Mouse (Mus musculus) granulocyte monocyte progenitor cell, adult 5-6 weeks (primary cell): ENCODE measurements at regions not wholly inside any gene's neighbourhood (a gene's known extent, or its start where the extent isn't known, plus 50 kb on each side); places are given as distances from the start of the nearest gene placed in this dataset.

Experiments
- ATAC-seq: replicated peaks from 2 replicates; pipeline ENCODE4 v1.8.0; 2016; ENCODE audit warnings: mild to moderate bottlenecking, moderate TSS enrichment, inconsistent platforms; ENCODE audit not compliant: poor library complexity, severe bottlenecking

DNA sequence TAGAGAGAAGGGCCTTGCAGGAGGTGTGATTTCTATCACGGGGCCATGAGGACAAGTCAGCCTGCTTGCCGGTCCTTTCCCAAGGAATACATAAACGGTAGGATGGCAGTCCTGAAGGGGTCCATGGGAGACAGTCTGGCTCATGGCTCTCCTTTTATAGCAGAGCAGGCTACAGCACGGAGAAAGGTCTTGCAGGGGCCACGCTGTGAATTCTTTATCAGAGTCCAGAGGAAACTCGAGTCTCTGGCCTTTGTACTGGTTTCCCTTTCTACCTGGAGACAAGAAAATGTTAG, 1984.0 kb downstream of the 4930444P10Rik start:
- ATAC-seq: no peak

DNA sequence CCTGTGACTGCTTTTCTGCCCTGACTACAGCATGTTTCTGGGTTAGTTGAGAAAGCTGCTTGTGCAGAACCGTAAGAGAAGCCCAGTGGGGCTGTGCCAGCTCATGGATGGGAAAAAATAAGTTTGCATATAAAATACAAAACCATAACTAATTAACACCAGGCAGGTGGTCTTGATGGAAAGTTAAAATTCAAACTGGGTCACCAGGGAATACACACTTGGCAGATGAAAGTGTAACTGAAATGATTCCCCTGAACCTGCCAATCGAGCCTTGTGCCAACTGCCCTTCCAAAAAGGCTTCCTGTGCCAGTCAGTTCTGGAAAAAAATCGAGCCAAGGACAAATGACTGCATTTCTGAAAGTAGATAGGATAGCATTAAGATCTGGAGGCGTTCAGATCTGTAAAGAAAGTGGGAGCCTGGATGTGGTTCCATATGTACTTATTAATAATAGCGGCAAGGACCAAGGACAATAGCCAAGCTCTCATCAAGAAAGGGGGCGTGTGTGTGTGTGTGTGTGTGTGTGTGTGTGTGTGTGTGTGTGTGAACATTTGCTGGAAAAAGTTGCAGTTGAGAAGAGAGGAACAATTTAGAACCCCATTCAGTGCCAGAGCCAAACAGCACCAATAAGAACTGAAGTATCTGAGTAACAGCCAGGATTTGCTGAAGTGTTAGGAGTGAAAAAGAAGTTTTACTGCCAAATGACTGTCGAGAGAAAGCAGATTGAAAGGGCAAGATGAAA, 1984.5 kb downstream of the 4930444P10Rik start:
- no peak for ATAC-seq

DNA sequence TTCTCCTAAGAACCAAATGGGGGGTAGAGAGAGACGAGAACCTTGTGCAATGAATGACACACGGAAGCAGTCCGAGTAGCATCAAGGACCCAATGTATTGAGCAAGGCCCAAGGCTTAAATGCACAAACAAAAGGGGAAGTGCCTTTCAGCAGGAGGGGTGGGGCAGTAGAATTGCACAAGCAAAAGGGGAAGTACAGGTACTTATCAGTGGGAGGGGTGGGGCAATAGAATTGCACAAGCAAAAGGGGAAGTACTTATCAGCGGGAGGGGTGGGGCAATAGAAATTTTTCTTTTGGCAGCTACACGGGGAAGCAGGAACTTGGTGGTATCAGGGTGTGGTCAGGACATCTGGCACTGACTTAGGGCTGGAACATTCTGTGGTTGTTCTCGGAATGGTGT, 1987.6 kb downstream of the 4930444P10Rik start:
- 0 out of 2 replicates have a peak, but pooled peaks have one; percentile 11 for ATAC-seq

DNA sequence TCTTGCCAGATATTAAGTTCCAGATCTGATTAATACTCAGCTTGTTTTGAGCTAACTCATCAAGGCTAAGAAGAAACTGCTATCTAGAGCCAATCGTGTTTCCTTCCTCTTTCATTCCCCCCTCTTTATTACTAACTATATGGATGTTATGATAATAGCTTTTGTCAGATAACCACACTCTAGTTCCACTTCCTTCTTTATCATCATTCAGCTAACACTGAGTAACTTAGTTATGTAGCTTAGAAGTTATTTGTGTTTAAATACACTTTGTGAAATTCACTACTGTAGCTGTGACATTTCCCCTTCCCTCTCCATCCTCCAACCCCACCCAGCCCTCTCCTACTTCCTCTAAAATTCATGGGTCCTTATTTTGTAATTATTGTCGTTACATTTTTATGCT, 1988.6 kb downstream of the 4930444P10Rik start:
- peak; percentile 97 for ATAC-seq

DNA sequence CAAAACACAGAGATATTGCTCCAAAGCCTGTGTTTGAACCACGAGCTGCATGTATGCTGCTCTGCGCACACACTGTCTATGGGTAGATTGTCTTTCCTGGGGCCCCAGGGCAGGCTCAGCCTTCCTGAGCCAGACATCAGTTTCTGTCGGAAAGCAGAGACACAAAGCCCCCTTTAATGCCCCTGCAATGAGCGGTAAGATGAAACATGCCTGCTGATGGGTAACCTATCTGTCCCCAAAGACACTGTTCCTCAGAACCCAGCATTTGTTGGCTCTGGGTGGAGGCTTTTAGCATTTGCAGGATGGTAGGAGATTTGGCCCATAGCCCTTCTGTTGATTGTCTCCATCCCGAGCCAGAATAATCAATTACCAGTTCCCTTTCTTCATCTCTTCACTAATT, 1994.1 kb downstream of the 4930444P10Rik start:
- no peak for ATAC-seq

DNA sequence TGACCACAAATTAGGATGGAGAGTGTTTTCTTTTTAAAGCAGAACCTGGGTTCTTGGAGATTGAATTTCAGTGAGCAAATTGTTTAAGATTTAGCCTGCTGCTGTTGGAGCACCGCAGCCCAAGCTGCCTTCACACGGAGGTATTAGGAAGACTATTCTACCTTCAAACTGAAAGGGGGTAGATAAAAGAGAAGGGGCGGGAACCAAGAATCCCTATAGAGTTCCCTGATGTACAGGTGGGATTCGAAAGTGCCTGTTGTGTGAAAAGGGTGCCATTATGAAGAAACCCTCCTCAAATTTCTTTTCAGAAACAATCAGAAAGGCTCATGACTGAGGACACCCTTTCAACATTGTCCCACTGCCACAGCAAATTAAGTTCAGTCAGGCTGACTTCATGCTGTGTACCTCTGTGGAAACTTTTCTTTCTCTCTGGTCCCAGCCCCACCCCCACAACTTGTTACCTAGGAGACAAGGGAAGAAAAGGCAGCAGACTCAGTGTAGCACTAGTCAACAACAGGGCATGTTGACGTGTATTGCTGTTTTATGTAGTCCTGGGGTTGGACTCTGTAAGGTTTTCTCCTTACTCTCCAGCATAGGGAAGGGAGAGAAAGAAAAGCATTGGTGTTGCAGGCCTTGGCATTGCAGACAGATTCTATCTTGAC, 1995.4 kb downstream of the 4930444P10Rik start:
- no peak for ATAC-seq

DNA sequence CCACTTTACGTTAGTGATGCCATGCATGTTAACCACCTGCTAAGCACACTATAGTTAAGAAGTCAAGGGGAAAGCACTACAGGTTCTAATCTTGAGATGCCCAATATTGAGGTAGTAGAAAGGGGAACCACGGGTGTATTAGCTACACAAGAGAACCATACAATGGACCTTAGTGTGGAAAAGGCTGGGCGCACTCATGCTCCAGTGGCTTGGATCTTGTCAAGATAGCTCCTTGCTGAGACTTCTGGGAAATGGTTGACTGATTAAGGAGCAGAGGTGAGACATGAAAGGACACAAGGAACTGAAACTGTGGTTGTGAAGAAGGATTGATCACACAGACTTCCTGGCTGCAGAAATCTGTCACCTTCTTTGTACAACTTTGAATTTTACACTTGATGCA, 2028.3 kb downstream of the 4930444P10Rik start:
- no peak for ATAC-seq

DNA sequence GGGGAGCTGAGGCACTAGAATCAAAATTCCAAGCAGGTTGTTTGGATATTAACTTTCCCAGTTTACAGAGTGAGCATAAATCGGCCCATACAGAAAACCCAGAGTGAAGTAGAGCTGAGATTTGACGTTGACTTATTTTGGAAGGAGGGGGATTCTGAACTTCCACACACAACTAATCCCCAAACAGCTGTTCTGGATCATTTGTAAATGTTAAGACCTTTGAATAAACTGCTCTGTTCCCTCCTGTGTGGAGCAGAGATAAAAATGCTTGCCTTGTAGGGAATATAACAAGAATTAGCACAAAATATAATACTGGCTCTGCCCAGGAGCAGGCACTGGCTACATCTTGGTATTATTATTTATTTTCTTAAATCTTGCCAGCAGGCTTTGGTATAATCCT, 2057.0 kb downstream of the 4930444P10Rik start:
- no peak for ATAC-seq

DNA sequence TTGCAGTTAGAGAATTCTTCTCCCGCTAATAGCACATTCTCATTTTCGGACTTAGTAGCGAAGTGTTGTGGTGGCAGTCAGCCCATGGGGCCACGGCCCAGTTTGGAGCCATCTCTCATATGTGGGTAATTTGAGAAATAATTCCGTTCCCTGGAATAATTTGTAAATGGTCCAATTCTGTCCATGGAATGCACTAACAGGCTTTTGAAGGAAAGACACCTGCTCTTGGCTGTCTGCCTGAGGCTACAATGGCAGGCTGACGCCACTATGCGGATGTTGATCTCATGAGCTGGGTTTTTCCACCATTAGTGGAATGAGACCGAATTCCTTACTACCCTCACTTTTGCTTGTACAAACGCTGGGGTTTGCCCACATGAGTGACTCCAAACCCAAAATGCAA, 2081.6 kb downstream of the 4930444P10Rik start:
- ATAC-seq: no peak

DNA sequence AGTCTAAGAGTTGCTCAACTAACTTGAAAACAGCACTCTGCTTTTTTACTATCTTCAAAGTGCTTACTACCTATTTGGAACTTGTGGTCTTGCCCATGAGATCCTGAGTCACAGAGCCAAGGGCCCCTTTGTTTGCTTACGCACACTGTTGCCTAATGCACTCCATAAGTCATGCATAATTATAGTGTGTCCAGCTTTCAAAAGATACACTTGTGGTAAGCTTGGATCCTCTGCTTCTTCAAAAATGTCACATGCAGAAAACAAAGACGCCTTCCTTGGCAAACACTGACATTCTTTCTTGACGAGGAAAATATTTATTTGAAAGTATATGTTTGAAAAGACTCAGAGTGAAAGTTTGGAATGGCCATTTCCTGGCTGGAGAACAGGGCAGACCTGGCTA, 2082.3 kb downstream of the 4930444P10Rik start:
- ATAC-seq: no peak

DNA sequence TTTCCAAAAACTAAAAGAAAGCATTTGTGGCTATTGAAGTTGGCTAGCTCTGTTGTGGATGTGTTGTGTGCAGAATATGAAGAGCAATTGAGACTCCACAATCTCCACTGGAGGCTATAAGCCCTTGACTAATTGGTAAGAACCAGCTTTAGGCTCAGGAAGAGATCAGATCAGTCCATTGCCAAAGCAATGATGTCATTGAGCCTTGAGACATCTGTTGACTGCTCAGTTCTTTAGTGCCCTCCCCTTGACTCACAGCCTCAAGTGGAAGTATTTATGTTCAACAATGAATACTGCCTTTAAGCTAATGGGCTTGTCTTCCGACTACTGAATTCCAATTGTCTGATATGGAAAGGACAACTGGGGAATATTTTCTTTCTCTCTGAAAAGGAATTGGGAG, 2090.6 kb downstream of the 4930444P10Rik start:
- ATAC-seq: no peak

DNA sequence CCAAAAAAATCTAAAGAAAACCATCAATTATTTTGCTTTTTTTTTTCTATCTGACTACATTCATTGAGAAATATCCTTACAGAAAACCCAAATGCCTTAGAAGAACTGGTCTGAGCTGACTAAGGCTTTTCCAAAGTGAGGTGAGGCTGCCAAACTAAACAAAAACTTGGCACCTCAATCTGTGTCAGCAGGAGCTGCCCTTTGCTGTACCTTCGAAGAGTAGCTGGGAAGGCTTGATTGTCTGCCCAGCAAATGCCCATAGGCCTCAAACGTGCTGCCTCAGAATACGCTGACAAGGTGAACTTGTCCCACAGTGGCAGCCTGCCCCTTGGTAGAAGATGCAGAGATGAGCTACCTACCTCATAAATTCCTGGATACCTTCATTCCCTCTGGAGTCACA, 2091.7 kb downstream of the 4930444P10Rik start:
- no peak for ATAC-seq

DNA sequence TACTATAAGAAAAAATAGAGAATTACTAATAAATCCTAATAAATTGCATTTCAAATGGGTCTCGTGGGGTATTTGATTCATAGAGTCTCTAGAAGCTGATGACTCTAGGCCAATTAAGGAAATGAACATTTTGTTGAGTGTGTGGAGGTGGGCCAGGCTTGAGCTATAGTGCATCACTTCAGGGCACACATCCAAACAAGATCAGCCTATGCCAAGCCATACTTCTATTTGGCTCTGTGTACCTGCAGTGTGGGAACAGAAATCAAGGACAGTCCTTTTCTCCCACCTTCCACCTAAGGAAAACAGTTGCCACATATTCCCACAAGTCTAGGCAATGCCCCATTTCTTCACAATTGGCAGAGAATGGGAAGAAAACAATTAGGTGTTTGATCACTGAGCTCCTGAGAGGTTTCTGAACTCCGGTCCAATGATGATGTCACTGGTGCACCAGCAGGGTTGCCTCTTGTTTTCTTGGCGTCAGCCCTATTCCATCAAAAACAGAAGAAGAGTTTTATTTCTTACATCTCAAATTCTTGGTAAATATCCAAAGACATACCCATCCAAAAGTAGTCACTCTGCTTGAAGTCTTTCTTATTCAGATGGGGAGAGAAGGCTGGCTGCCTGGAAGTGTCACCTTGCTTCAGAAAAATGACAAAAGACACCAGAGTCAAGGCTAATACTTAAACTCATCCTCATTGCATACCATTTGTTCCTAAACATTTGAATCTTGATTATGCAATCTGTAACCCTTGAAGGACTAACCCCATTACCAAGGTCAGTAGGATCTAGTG, 2092.3 kb downstream of the 4930444P10Rik start:
- no peak for ATAC-seq

DNA sequence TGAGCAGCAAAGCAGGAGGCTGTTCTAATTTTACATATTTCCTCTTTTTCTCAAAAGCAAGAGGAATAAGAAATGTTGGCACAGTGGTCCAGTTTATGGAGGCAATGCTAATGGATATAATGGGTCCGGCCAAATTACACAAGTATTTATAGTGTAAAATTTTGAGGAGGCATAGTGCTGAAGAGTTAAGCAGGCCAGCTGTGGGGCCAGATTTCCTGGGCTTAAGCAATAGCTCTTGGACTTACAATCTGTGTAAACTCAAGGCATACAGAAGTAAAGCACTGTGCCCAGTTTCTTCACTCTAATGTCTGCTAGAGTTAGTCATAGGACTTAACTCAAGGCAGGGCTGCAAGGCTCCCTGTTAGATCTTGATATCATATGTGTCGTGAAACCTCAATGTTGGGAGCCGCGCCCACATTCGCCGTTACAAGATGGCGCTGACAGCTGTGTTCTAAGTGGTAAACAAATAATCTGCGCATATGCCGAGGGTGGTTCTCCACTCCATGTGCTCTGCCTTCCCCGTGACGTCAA, 2094.9 kb downstream of the 4930444P10Rik start:
- ATAC-seq: 0 out of 2 replicates have a peak, but pooled peaks have one; percentile 3

DNA sequence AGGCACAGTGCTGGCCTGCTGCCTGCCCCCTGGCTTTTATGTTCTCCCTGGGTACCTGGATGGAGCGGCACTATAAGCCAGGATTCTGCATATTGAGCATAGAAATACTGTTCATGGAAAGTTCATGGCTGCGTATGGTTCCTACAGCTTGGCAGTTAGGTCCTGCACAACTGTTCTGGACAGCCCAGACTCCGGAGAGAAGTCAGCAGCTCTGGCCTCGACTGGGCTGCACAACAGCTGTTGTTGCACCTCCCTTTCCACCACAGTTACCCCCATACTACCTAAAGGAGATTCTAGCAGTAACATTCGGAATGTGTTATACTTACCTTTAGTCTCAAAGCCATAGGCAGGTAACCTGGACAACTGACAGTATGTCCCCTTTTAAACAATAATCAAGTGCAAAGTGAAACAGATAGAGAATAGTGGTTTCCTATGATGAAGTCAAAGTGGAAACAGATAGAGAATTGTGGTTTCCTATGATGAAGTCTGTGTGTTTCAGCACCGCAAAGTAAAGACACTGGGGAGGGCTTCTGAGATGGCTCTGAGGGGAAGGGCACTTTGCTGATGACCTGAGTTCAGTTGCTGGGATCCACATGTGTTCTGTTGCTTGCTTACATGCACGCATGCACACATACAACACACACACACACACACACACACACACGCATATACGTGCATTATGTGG, 2099.2 kb downstream of the 4930444P10Rik start:
- ATAC-seq: peak; percentile 87

DNA sequence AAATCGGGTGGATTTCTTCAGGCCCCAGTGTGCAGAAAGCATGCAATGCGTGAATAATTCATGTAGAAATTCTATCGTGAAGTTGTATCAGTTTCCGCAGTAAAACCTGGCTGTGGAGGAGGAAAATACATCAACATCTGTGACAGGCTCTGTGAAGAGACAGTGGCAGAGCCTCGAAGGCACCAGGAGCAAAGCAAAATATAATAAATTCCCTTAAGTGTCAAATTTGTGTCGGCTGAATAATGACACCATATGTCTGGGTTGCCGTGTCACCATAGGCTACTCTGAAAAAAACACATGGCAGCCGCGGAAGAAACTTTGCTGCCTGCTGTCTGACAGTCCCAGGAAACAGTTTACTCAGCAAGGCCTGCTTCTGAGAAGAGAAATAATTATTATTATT, 2100.1 kb downstream of the 4930444P10Rik start:
- no peak for ATAC-seq

DNA sequence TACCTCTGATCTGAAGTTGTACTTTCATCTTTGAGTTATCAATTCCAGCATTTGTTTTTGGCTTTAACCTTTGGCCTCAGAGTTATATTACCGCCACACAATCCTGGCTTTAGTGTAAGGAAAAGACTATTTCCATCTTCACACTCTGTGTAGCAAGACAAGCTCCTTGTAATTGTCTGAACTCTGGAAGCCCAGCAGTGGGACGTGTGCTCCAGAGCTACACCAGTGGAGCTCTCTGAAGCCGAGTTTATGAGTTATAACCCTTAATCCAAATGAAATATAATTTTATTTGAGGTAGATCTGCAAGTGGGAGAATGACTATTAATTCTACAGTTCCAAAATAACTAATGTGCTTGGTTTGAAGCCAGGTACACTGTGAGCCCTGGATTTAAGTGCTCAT, 2103.8 kb downstream of the 4930444P10Rik start:
- ATAC-seq: no peak

DNA sequence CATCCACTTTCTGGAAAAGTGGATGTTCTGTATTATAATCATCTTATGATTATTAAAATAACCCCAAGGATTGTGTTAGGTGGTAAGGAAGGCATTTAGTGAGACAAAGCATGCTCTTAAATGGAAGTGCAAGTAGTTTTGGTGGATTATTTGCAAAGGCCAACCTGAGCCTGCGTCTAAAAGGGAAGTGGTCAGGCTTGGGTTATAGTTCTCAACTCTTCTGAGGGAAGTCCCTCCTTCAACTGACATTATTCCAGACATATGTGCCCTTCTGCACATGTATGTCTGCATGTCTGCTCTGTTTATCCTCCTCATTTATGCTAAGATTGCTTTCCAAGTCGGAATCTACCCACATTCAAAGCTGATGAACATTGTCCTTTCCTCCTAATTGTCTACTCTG, 2108.3 kb downstream of the 4930444P10Rik start:
- ATAC-seq: peak; percentile 41; the same call in 1 of the 2 replicates

DNA sequence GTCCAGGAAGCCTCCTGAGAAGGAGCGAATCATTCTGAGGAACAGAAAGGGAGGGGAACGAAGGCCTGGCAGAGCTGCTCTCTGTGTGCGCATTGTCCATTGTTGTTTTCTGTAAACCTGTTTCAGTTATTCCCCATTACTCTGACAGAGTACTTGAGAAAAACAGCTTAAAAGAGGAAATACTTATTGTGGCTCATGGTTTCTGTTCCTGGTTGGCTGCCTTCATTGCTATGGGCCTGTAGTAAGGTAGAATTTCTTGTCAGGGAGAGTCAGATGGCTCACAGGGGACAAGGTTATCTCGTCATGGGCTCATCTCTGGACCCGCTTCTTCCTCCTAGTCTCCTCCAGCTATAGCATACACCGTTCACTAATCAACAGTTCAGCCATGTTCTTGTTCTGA, 2112.9 kb downstream of the 4930444P10Rik start:
- ATAC-seq: peak; percentile 95

DNA sequence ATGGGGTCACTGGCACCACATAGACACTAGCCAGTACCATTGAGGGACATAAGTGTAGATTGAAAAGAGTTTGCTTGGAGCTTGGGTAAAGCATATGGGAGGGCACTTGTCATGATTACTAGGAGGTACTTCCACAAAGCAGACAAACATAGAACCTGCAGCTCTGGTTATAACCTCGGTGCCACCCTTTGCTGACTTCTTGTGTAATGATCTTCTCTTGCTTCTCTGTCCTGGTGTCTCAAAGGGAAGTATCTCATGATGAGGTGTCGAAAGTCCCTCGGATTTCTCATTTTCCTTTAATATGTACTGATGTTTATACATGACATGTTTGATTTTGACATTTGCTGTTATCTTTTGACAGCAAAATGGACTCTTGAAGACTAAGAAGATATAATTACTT, 2114.5 kb downstream of the 4930444P10Rik start:
- peak; percentile 78 for ATAC-seq

DNA sequence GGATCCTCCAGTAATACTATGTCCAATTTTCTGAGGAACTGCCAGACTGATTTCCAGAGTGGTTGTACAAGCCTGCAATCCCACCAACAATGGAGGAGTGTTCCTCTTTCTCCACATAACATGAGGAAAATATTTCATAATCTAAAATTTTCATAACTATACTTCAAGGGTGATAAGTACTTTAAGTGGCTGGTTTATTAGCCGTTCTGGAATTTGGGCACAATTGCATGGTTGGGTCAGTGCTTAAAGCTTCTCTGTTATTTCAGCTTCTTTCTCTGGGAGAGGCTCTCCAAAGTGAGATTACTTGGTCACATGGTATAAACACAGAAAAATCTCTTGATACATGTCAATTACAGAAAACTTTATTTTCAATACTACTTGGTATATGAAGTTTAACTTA, 2115.9 kb downstream of the 4930444P10Rik start:
- no peak for ATAC-seq
